Comparison of ENCODE assay signal across 8 mouse cellular contexts in the genomic region with DNA sequence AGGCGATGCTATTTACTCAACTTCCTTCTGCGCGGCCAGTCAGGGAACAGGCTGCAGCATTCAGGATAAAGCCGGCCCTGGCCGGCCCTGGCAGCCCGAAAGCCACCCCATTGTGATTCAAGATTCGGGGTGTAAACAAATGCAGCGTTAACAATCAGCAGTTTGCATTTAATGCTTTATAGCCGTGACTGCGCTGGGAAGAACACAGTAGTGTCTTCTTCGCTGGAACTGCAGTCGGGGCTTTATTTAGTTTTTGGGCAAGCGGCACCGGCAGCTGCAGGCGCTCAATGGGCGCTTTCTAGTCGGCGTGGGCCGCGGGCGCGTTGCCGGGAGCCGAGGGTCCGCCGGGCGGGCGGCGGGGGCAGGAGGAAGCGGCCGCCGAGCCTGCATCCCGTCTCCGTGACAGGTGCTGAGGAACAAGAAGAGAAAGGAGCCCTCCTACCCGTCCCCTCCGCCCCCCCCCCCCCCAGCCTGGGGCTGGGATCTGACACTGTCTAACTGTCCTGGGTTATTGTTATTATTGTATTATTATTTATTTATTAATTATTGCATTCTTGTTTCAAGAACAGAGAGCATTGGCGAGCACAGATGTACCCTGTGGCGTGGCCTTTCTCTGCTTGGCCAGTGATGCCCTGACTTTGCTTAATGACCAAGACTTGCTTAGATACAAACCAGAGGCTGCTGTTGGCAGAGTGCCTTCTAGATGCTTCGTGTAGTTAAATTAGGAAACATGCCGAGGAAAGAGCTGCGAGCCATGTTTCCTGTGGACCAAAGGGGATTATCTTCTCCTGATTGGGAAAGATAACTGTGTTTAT. TPM values are rescaled to one million over a fixed set of nuclear protein-coding genes. Genes with fewer than 3 reads are reported as not detected.
DNase-seq lines count a peak whose midpoint lies in the region; ATAC-seq and TF ChIP-seq lines count a peak whose summit lies in the region.

No protein-coding gene starts in this region.

- H3K9me3 ChIP-seq in hindbrain, postnatal 0 days (ENCODE audit: low read length), result no peaks in the 10 kb centered on the region

- H3K36me3 ChIP-seq in hindbrain, postnatal 0 days (ENCODE audit: insufficient read depth, low read length), result no peaks in the 10 kb centered on the region

- H3K4me3 ChIP-seq in cortical plate, adult 2 months (ENCODE audit: insufficient read depth, low read length), result peak overlapping the region; percentile 54
- H3K4me3 ChIP-seq in hindbrain, postnatal 0 days (ENCODE audit: low read length), result peak overlapping the region; percentile 45

- H3K27me3 ChIP-seq in hindbrain, postnatal 0 days (ENCODE audit: insufficient read depth, low read length), result no peaks in the 10 kb centered on the region

- H3K4me1 ChIP-seq in cortical plate, adult 2 months (ENCODE audit: control insufficient read depth, insufficient read depth, low read length), result peaks cover 4% of the 10 kb centered on the region; the same call in 1 of the 2 replicates
- H3K4me1 ChIP-seq in hindbrain, postnatal 0 days (ENCODE audit: insufficient read depth, low read length), result 0 out of 2 replicates have a peak, but pooled peaks cover 5% of the 10 kb centered on the region

- WGBS in hindbrain, postnatal 0 days, result 1% methylated on average over 40 of the region's 41 CpGs

- peak overlapping the region; percentile 50 for H3K27ac ChIP-seq in cortical plate, adult 2 months (ENCODE audit: insufficient read depth, low read length)
- peak overlapping the region; percentile 85 for H3K27ac ChIP-seq in hindbrain, postnatal 0 days

- peak; percentile 21 for DNase-seq in adipocyte (ENCODE audit: low spot score)
- DNase-seq in gastrocnemius, postnatal 10 days, result peak; percentile 65
- peak; percentile 89 for DNase-seq in hindbrain, postnatal 0 days (ENCODE audit: low spot score)
- DNase-seq in left cerebral cortex, adult 11 months (ENCODE audit: low spot score), result peak; percentile 58
- DNase-seq in lung, postnatal 14 days, result peak; percentile 79
- peak; percentile 58 for DNase-seq in ovary, postnatal 36 days (ENCODE audit: low spot score)
- peak; percentile 45 for DNase-seq in urinary bladder, postnatal 25 days (ENCODE audit: low spot score)

- TF ChIP-seq CTCF in cortical plate, adult 2 months (IDR thresholded peaks at IDR 0.05; ENCODE audit: extremely low read depth, insufficient read depth, low read length), result no peak
- no peak for TF ChIP-seq CTCF in hindbrain, postnatal 0 days (IDR thresholded peaks at IDR 0.05; ENCODE audit: low read depth)

- peak overlapping the region; percentile 68 for H3K9ac ChIP-seq in hindbrain, postnatal 0 days (replicated peaks; ENCODE audit: low read length)

- peak overlapping the region; percentile 78 for H3K4me2 ChIP-seq in hindbrain, postnatal 0 days (ENCODE audit: low read depth, low read length)

- ATAC-seq in hindbrain, postnatal 0 days, result peak; percentile 96

- TF ChIP-seq POLR2A in cortical plate, adult 2 months (IDR thresholded peaks at IDR 0.05; ENCODE audit: extremely low read depth, insufficient read depth, low read length), result no peak

RNA-seq across cellular contexts. Expression of gene Pik3r1, which starts 33.6 kb away (rescaled TPM):
- polyA plus RNA-seq in cortical plate, adult 2 months (2012; rRNA removed), result 53.4 and 61.0 TPM in 2 replicates
- 10 to 100 TPM; 37.5 to 41.3 TPM for total RNA-seq in gastrocnemius, postnatal 10 days (2021)
- total RNA-seq in hindbrain, postnatal 0 days (2014; rRNA removed), result 95.6 and 111 TPM in 2 replicates
- 56.2 and 58.1 TPM in 2 replicates for polyA plus RNA-seq in hindbrain, postnatal 0 days (2015; fragmentation: Nextera tagmentation; extraction: Ambion mirVana)

Comparison
In these comparisons a context has a peak if more than half of its experiments do, and no peak if none do; other contexts are left out.
1. Peak in every context shown above with its lines: DNase-seq, ATAC-seq, H3K4me3 ChIP-seq and H3K27ac ChIP-seq.
2. DNase-seq: peak in every context shown above with its lines; median percentile 89 in hindbrain, postnatal 0 days; 79 in lung, postnatal 14 days; 65 in gastrocnemius, postnatal 10 days; 58 in left cerebral cortex, adult 11 months; 58 in ovary, postnatal 36 days; 45 in urinary bladder, postnatal 25 days; 21 in adipocyte.